Comparison of ENCODE assay signal across 8 mouse cellular contexts in genomic region chr5:92602691-92603690, GRCm38 (mm10). TPM values are rescaled to one million over a fixed set of nuclear protein-coding genes. Genes with fewer than 3 reads are reported as not detected.
DNase-seq lines count a peak whose midpoint lies in the region; ATAC-seq and TF ChIP-seq lines count a peak whose summit lies in the region.

TSS of gene Stbd1 (plus strand) at chr5:92603041.

- intact Hi-C loops in left cerebral cortex, postnatal 25 days (cut with DNase I) = loop anchor here (2.0 kb wide), 1 partner anchor 98 kb away; no protein-coding TSS in a partner anchor

- no peaks in the 10 kb centered on the region for H3K4me1 ChIP-seq in embryonic facial prominence, embryonic 11.5 days (ENCODE audit: control insufficient read depth, insufficient read depth, low read length)
- H3K4me1 ChIP-seq in heart, embryonic 12.5 days (replicated peaks) = peaks cover 21% of the 10 kb centered on the region
- peaks cover 11% of the 10 kb centered on the region; the same call in 1 of the 2 replicates for H3K4me1 ChIP-seq in kidney, embryonic 16.5 days (ENCODE audit: insufficient read depth, low read length)
- H3K4me1 ChIP-seq in lung, postnatal 0 days (ENCODE audit: insufficient read depth, low read depth, low read length) = peaks cover 10% of the 10 kb centered on the region

- H3K27me3 ChIP-seq in embryonic facial prominence, embryonic 11.5 days (ENCODE audit: control insufficient read depth, insufficient read depth, low read length) = no peaks in the 10 kb centered on the region
- 0 out of 2 replicates have a peak, but pooled peaks cover 9% of the 10 kb centered on the region for H3K27me3 ChIP-seq in heart, embryonic 12.5 days (replicated peaks)
- H3K27me3 ChIP-seq in kidney, embryonic 16.5 days (ENCODE audit: insufficient read depth, low read length) = no peaks in the 10 kb centered on the region
- no peaks in the 10 kb centered on the region for H3K27me3 ChIP-seq in lung, postnatal 0 days (replicated peaks; ENCODE audit: insufficient read depth, low read length)

- no peak within 1 kb of the TSS for H3K27ac ChIP-seq in embryonic facial prominence, embryonic 11.5 days (replicated peaks; ENCODE audit: low read depth, low read length)
- peak within 1 kb of the TSS; percentile 80 for H3K27ac ChIP-seq in heart, embryonic 12.5 days (ENCODE audit: poor library complexity, severe bottlenecking)
- H3K27ac ChIP-seq in kidney, embryonic 16.5 days (ENCODE audit: low read length) = peak within 1 kb of the TSS; percentile 56; the same call in 1 of the 2 replicates
- H3K27ac ChIP-seq in lung, postnatal 0 days (ENCODE audit: low read length) = peak within 1 kb of the TSS; percentile 84

- under 1% methylated on average over 58 of the region's 69 CpGs for WGBS in embryonic facial prominence, embryonic 11.5 days
- WGBS in heart, embryonic 12.5 days = under 1% methylated on average over 69 of the region's 69 CpGs
- under 1% methylated on average over 67 of the region's 69 CpGs for WGBS in kidney, embryonic 16.5 days
- WGBS in lung, postnatal 0 days = 3% methylated on average over 61 of the region's 69 CpGs

- peak within 1 kb of the TSS; percentile 95 for H3K4me2 ChIP-seq in embryonic facial prominence, embryonic 11.5 days (ENCODE audit: low read depth, low read length)
- H3K4me2 ChIP-seq in heart, embryonic 12.5 days = peak within 1 kb of the TSS; percentile 73
- peak within 1 kb of the TSS; percentile 93 for H3K4me2 ChIP-seq in kidney, embryonic 16.5 days (replicated peaks; ENCODE audit: low read depth, low read length)
- H3K4me2 ChIP-seq in lung, postnatal 0 days (replicated peaks; ENCODE audit: low read depth, low read length) = peak within 1 kb of the TSS; percentile 90

- peak within 1 kb of the TSS; percentile 70 for H3K9ac ChIP-seq in embryonic facial prominence, embryonic 11.5 days (replicated peaks; ENCODE audit: low read length)
- H3K9ac ChIP-seq in heart, embryonic 12.5 days = peak within 1 kb of the TSS; percentile 83
- peak within 1 kb of the TSS; percentile 79 for H3K9ac ChIP-seq in kidney, embryonic 16.5 days (replicated peaks; ENCODE audit: low read length)
- H3K9ac ChIP-seq in lung, postnatal 0 days (replicated peaks; ENCODE audit: low read depth) = peak within 1 kb of the TSS; percentile 69

- DNase-seq in left cerebral cortex, postnatal 25 days (ENCODE audit: low spot score in 2 of 2) = peak; percentile 10 to 11
- no peak for DNase-seq in left cerebral cortex, adult 8-10 months (ENCODE audit: low spot score in 2 of 2)
- DNase-seq in embryonic facial prominence, embryonic 11.5 days (ENCODE audit: low spot score) = peak; percentile 83
- peak; percentile 85 for DNase-seq in lung, postnatal 0 days (ENCODE audit: low spot score)
- peak; percentile 43 for DNase-seq in ovary, postnatal 10 days (ENCODE audit: low spot score)
- peak; percentile 31 for DNase-seq in thymus, postnatal 25 days

- H3K36me3 ChIP-seq in embryonic facial prominence, embryonic 11.5 days (replicated peaks; ENCODE audit: control insufficient read depth, insufficient read depth, low read depth, low read length) = no peaks in the 10 kb centered on the region
- H3K36me3 ChIP-seq in heart, embryonic 12.5 days = peaks cover 15% of the 10 kb centered on the region
- no peaks in the 10 kb centered on the region for H3K36me3 ChIP-seq in kidney, embryonic 16.5 days (ENCODE audit: insufficient read depth, low read length)
- no peaks in the 10 kb centered on the region for H3K36me3 ChIP-seq in lung, postnatal 0 days (ENCODE audit: insufficient read depth, low read length)

- peak; percentile 95 for ATAC-seq in embryonic facial prominence, embryonic 11.5 days (replicated peaks; ENCODE audit: insufficient number of reproducible peaks, low FRiP score, low TSS enrichment, low read depth)
- ATAC-seq in heart, embryonic 12.5 days (ENCODE audit: insufficient number of reproducible peaks, low FRiP score) = peak; percentile 92
- ATAC-seq in kidney, embryonic 16.5 days (ENCODE audit: low FRiP score, low TSS enrichment) = peak; percentile 97
- ATAC-seq in lung, postnatal 0 days = peak; percentile 84

- TF ChIP-seq EP300 in lung, postnatal 0 days (IDR thresholded peaks at IDR 0.05) = no peak

- peak; percentile 18; the same call in 1 of the 2 replicates for TF ChIP-seq CTCF in lung, postnatal 0 days (IDR thresholded peaks at IDR 0.05)

- no peaks in the 10 kb centered on the region for H3K9me3 ChIP-seq in embryonic facial prominence, embryonic 11.5 days (replicated peaks; ENCODE audit: control insufficient read depth, low read length)
- H3K9me3 ChIP-seq in heart, embryonic 12.5 days (replicated peaks) = no peaks in the 10 kb centered on the region
- no peaks in the 10 kb centered on the region for H3K9me3 ChIP-seq in kidney, embryonic 16.5 days (ENCODE audit: low read length)
- no peaks in the 10 kb centered on the region for H3K9me3 ChIP-seq in lung, postnatal 0 days (ENCODE audit: low read length)

- H3K4me3 ChIP-seq in embryonic facial prominence, embryonic 11.5 days (ENCODE audit: low read depth, low read length) = peak within 1 kb of the TSS; percentile 40
- H3K4me3 ChIP-seq in heart, embryonic 12.5 days = peak within 1 kb of the TSS; percentile 67
- peak within 1 kb of the TSS; percentile 82 for H3K4me3 ChIP-seq in kidney, embryonic 16.5 days (ENCODE audit: low read length)
- H3K4me3 ChIP-seq in lung, postnatal 0 days (ENCODE audit: low read depth, low read length) = peak within 1 kb of the TSS; percentile 67

RNA-seq across cellular contexts. Expression of gene Stbd1, which starts in this region (rescaled TPM):
- total RNA-seq in left cerebral cortex, postnatal 25 days (2021) = under 1 TPM; 0.71 to 0.87 TPM
- 1 to 10 TPM in 2 of 4 experiments, under 1 TPM in 2; 0.78 to 1.3 (median 1.0) TPM for total RNA-seq in left cerebral cortex, adult 8-10 months (2022)
- 8.9 and 10.0 TPM in 2 replicates for polyA plus RNA-seq in embryonic facial prominence, embryonic 11.5 days (2014; fragmentation: Nextera tagmentation; extraction: Ambion mirVana)
- polyA plus RNA-seq in heart, embryonic 12.5 days (2016; fragmentation: Nextera tagmentation; extraction: Ambion mirVana) = 84.2 and 87.2 TPM in 2 replicates
- polyA plus RNA-seq in kidney, embryonic 16.5 days (2015; fragmentation: Nextera tagmentation; extraction: Ambion mirVana) = 32.7 and 40.0 TPM in 2 replicates
- polyA plus RNA-seq in lung, postnatal 0 days (2015; fragmentation: Nextera tagmentation; extraction: Ambion mirVana) = 121 and 127 TPM in 2 replicates

Comparison
In these comparisons a context has a peak if more than half of its experiments do, and no peak if none do; other contexts are left out.
1. Peak in DNase-seq in left cerebral cortex, postnatal 25 days; RNA of the gene not detected or under 1 TPM.
2. DNase-seq: peak in embryonic facial prominence, embryonic 11.5 days (single experiment), lung, postnatal 0 days (single experiment), ovary, postnatal 10 days (single experiment) and thymus, postnatal 25 days (single experiment); none in left cerebral cortex, adult 8-10 months (0 of 2).
3. Peak in every context shown above with its lines, with median percentiles within 50 percentile points of each other: ATAC-seq, H3K4me2 ChIP-seq, H3K4me3 ChIP-seq and H3K9ac ChIP-seq.